Mouse (Mus musculus): ENCODE results near the gene Dnaja4.

DNA sequence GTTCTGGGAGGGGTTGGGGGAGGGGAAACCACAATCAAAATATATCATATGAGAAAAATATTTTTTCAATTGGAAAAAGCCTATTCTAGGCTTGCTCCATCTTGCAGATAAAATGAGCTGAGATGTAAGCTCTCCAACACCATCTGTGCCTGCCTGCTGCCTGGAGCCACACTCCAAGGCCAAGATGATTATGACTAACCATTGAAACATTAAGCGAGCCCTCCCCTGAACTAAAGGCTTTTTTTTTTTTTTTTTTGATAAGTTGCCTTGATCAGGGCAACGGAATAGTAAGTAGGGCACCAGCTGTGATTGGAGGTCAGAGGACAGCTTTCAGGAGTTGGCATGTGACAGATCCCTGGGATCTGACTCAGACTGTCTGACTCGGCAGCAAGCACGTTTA, 30.2 kb upstream of the Dnaja4 start:
- TF ChIP-seq CTCF (IDR thresholded peaks at IDR 0.05; ENCODE audit: low read depth) (no peak), EP300 (optimal IDR thresholded peaks at IDR 0.05) (no peak)
